13 mouse cellular contexts compared by ENCODE assay signal in the genomic region with DNA sequence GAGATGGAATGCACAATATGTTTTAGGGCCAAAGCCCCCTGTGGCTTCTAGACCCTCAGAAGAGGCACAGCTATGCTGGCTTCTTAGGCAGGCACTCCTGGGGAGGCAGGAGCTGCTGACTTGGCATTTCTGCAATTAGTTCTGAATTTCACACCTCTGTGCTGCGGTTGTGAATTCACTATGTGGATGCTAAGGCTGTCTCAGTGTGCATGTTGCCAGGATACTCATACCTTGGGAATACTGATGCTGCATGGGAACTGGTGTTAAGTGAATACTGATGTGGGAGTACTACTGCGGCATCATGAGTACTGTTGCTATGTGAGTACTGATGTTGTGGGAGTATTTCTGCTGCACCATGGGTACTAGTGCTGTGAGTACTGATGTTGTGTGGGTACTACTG. TPM values are rescaled to one million over a fixed set of nuclear protein-coding genes. Genes with fewer than 3 reads are reported as not detected.
A peak's percentile ranks its signal among the peaks of the same experiment; 100 is the strongest.
DNase-seq lines count a peak whose midpoint lies in the region; ATAC-seq lines count a peak whose summit lies in the region.
"Had no signal": no experiment of that assay in that cellular context is flagged by ENCODE, and none has a peak within 500 bp of the region (broad histone marks: within the 10 kb centered on the region; RNA-seq: fewer than 3 reads in every experiment).

No protein-coding gene starts in this region.

- no peak overlapping the region for H3K4me2 ChIP-seq in lung, embryonic 16.5 days (ENCODE audit: low read depth, low read length)
- no peak overlapping the region for H3K4me2 ChIP-seq in embryonic facial prominence, embryonic 12.5 days (replicated peaks)
- H3K4me2 ChIP-seq in forebrain, embryonic 15.5 days (replicated peaks) = no peak overlapping the region
- H3K4me2 ChIP-seq in limb, embryonic 13.5 days (replicated peaks) = no peak overlapping the region
- H3K4me2 ChIP-seq: midbrain, embryonic 12.5 days had no signal

- H3K27me3 ChIP-seq in lung, embryonic 16.5 days (ENCODE audit: control insufficient read depth, insufficient read depth, low read depth, low read length) = no peaks in the 10 kb centered on the region
- H3K27me3 ChIP-seq in embryonic facial prominence, embryonic 12.5 days = no peaks in the 10 kb centered on the region
- no peaks in the 10 kb centered on the region for H3K27me3 ChIP-seq in forebrain, embryonic 15.5 days
- no peaks in the 10 kb centered on the region for H3K27me3 ChIP-seq in limb, embryonic 13.5 days

- H3K9ac ChIP-seq in lung, embryonic 16.5 days (ENCODE audit: low read length) = no peak overlapping the region
- H3K9ac ChIP-seq in embryonic facial prominence, embryonic 12.5 days = no peak overlapping the region
- no peak overlapping the region for H3K9ac ChIP-seq in forebrain, embryonic 15.5 days (replicated peaks)
- peak overlapping the region; percentile 0; the same call in 1 of the 2 replicates for H3K9ac ChIP-seq in limb, embryonic 13.5 days

- peak overlapping the region; percentile 70 for H3K27ac ChIP-seq in lung, embryonic 16.5 days (ENCODE audit: low read length)
- H3K27ac ChIP-seq in embryonic facial prominence, embryonic 12.5 days = peak overlapping the region; percentile 73
- H3K27ac ChIP-seq in forebrain, embryonic 15.5 days (replicated peaks) = peak overlapping the region; percentile 79
- H3K27ac ChIP-seq in limb, embryonic 13.5 days = no peak overlapping the region
- H3K27ac ChIP-seq: kidney, postnatal 0 days; midbrain, embryonic 12.5 days had no signal

- 71% methylated on average over 2 of the region's 2 CpGs for WGBS in lung, embryonic 16.5 days
- WGBS in embryonic facial prominence, embryonic 12.5 days = 81% methylated on average over 2 of the region's 2 CpGs
- WGBS in forebrain, embryonic 15.5 days = 83% methylated on average over 2 of the region's 2 CpGs
- 65% methylated on average over 2 of the region's 2 CpGs for WGBS in limb, embryonic 13.5 days

- H3K4me3 ChIP-seq in lung, embryonic 16.5 days (ENCODE audit: low read length) = no peak overlapping the region
- H3K4me3 ChIP-seq in embryonic facial prominence, embryonic 12.5 days = no peak overlapping the region
- no peak overlapping the region for H3K4me3 ChIP-seq in forebrain, embryonic 15.5 days
- no peak overlapping the region for H3K4me3 ChIP-seq in limb, embryonic 13.5 days
- H3K4me3 ChIP-seq: midbrain, embryonic 12.5 days had no signal

- no peak for ATAC-seq in lung, embryonic 16.5 days (ENCODE audit: low read depth)
- no peak for ATAC-seq in embryonic facial prominence, embryonic 12.5 days (ENCODE audit: insufficient number of reproducible peaks, insufficient read depth, low FRiP score, low TSS enrichment)
- ATAC-seq in forebrain, embryonic 15.5 days (replicated peaks) = no peak
- ATAC-seq in limb, embryonic 13.5 days (ENCODE audit: low FRiP score, low read depth) = no peak
- no peak for ATAC-seq in granulocyte monocyte progenitor cell, adult 5-6 weeks (replicated peaks; ENCODE audit: poor library complexity, severe bottlenecking)

- H3K9me3 ChIP-seq in lung, embryonic 16.5 days (ENCODE audit: control insufficient read depth, low read length) = no peaks in the 10 kb centered on the region
- no peaks in the 10 kb centered on the region for H3K9me3 ChIP-seq in embryonic facial prominence, embryonic 12.5 days
- no peaks in the 10 kb centered on the region for H3K9me3 ChIP-seq in forebrain, embryonic 15.5 days
- H3K9me3 ChIP-seq in limb, embryonic 13.5 days = no peaks in the 10 kb centered on the region
- H3K9me3 ChIP-seq: midbrain, embryonic 12.5 days had no signal

- peaks cover 70% of the 10 kb centered on the region for H3K4me1 ChIP-seq in lung, embryonic 16.5 days (replicated peaks; ENCODE audit: control insufficient read depth, insufficient read depth, low read length)
- H3K4me1 ChIP-seq in embryonic facial prominence, embryonic 12.5 days = peaks cover 65% of the 10 kb centered on the region
- peaks cover 52% of the 10 kb centered on the region for H3K4me1 ChIP-seq in forebrain, embryonic 15.5 days
- peaks cover 72% of the 10 kb centered on the region for H3K4me1 ChIP-seq in limb, embryonic 13.5 days

- no peak for DNase-seq in lung, postnatal 4 days
- no peak for DNase-seq in cerebellum, postnatal 10 days
- DNase-seq: cerebellum, adult 9-11 months; layer of hippocampus, adult 9-11 months; lung, adult 18-20 months; thymus, postnatal 14 days had no signal

- no peaks in the 10 kb centered on the region for H3K36me3 ChIP-seq in lung, embryonic 16.5 days (ENCODE audit: control insufficient read depth, insufficient read depth, low read length)
- no peaks in the 10 kb centered on the region for H3K36me3 ChIP-seq in embryonic facial prominence, embryonic 12.5 days
- no peaks in the 10 kb centered on the region for H3K36me3 ChIP-seq in forebrain, embryonic 15.5 days
- no peaks in the 10 kb centered on the region for H3K36me3 ChIP-seq in limb, embryonic 13.5 days
- H3K36me3 ChIP-seq: midbrain, embryonic 12.5 days had no signal

RNA-seq across cellular contexts. Expression of a gene that starts 30.8 kb away (rescaled TPM):
- 129 and 130 TPM in 2 replicates for polyA plus RNA-seq in lung, embryonic 16.5 days (2015; fragmentation: Nextera tagmentation; extraction: Ambion mirVana)
- 116 and 118 TPM in 2 replicates for polyA plus RNA-seq in embryonic facial prominence, embryonic 12.5 days (2016; fragmentation: Nextera tagmentation; extraction: Ambion mirVana)
- polyA plus RNA-seq in forebrain, embryonic 15.5 days (2015; fragmentation: Nextera tagmentation; extraction: Ambion mirVana) = 91.5 and 97.2 TPM in 2 replicates
- 96.6 and 102 TPM in 2 replicates for polyA plus RNA-seq in limb, embryonic 13.5 days (2015; fragmentation: Nextera tagmentation; extraction: Ambion mirVana)
- total RNA-seq in granulocyte monocyte progenitor cell, adult 5-6 weeks (2014; fragmentation: Nextera tagmentation) = 13.9 and 15.5 TPM in 2 replicates
- 14.8 and 21.5 TPM in 2 replicates for total RNA-seq in granulocyte monocyte progenitor cell, adult 5-6 weeks (2017)
